Mouse (Mus musculus): ENCODE measurements around the gene Pdlim3. TPM values are rescaled to one million over a fixed set of nuclear protein-coding genes. Genes with fewer than 3 reads are reported as not detected.

Pdlim3 gene
- polyA plus RNA-seq, 1 experiment from 2014 or later = 23.7 TPM

DNA sequence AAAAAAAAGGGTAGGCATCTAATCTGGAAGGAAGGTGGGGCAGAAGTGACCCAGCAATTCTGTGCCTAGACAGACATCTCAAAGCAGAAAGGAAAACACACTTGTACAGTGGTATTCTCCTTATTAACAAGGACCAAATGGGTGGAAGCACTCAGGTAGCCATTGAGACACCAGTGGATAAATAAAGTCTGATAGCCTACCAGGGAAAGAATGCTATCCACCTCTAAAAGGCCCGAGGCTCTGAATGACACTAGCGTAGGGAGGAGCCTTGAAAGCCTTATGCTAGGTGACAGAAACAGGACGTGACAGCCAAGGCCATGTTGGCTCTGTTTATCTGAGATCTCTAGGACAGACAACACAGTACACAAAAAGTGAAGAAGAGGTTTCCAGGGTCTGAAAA is 31.2 kb downstream of the Pdlim3 start:
- Histone ChIP-seq H3K9ac (ENCODE audit: low read depth, low read length) (no peak overlapping the region), H3K4me2 (ENCODE audit: low read length) (peak overlapping the region; percentile 47; the same call in 1 of the 2 replicates), H3K9me3 (replicated peaks; ENCODE audit: low read length) (no peaks in the 10 kb centered on the region), H3K4me1 (replicated peaks; ENCODE audit: insufficient read depth, low read length) (peaks cover 5% of the 10 kb centered on the region; the same call in 1 of the 2 replicates), H3K27me3 (ENCODE audit: insufficient read depth, low read length) (no peaks in the 10 kb centered on the region), H3K27ac (peak overlapping the region; percentile 31; the same call in 1 of the 2 replicates), H3K4me3 (replicated peaks; ENCODE audit: low read depth, low read length) (no peak overlapping the region), H3K36me3 (ENCODE audit: insufficient read depth, low read length) (no peaks in the 10 kb centered on the region)
- no peak for TF ChIP-seq CTCF (IDR thresholded peaks at IDR 0.05; ENCODE audit: low read depth)
- WGBS = 79% methylated on average over 3 of the region's 3 CpGs
- ATAC-seq (replicated peaks; ENCODE audit: low FRiP score, low read depth) (no peak), DNase-seq (ENCODE audit: low spot score) (no peak)

DNA sequence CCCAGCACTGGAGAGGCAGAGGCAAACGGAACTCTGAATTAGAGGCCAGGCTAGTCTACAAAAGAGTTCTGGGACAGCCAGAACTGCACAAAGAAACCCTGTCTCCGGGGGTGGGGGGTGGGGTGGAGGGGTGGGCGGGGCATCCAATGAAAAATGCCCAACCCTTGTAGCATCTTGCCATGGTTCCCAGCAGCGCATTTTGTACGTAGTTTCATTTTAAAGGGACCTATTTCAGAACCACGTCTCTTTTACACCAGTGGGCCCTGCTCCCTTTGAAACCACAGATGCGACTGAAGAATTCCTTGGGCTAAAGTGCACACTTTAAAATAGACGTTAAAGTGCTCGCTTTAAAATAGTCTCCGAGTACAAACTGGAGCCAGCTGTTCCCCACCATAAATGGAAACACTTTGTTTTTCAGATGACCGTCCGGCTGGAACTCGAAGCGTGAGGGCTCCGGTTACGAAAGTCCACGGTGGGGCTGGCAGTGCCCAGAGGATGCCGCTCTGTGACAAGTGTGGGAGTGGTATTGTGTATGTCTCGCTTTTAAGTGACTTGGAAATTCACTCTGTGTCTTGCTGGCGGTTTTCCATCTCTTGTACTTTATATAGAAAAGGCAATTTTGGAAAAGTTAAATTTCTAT is 31.9 kb downstream of the Pdlim3 start:
- H3K9me3 ChIP-seq (replicated peaks; ENCODE audit: low read length) = no peaks in the 10 kb centered on the region
- no peak; the same call in 1 of the 2 replicates for ATAC-seq (replicated peaks; ENCODE audit: low FRiP score, low read depth)
- no peaks in the 10 kb centered on the region for H3K36me3 ChIP-seq (ENCODE audit: insufficient read depth, low read length)
- H3K27ac ChIP-seq = peak overlapping the region; percentile 31; the same call in 1 of the 2 replicates
- 0 out of 2 replicates have a peak overlapping the region, but pooled peaks have one; percentile 18 for H3K9ac ChIP-seq (ENCODE audit: low read depth, low read length)
- H3K4me2 ChIP-seq (ENCODE audit: low read length) = peak overlapping the region; percentile 47
- WGBS = 32% methylated on average over 20 of the region's 20 CpGs
- no peak for TF ChIP-seq CTCF (IDR thresholded peaks at IDR 0.05; ENCODE audit: low read depth)
- peak; percentile 76 for DNase-seq (ENCODE audit: low spot score)
- H3K4me1 ChIP-seq (replicated peaks; ENCODE audit: insufficient read depth, low read length) = peaks cover 5% of the 10 kb centered on the region; the same call in 1 of the 2 replicates
- no peaks in the 10 kb centered on the region for H3K27me3 ChIP-seq (ENCODE audit: insufficient read depth, low read length)
- H3K4me3 ChIP-seq (replicated peaks; ENCODE audit: low read depth, low read length) = peak overlapping the region; percentile 13; the same call in 1 of the 2 replicates

DNA sequence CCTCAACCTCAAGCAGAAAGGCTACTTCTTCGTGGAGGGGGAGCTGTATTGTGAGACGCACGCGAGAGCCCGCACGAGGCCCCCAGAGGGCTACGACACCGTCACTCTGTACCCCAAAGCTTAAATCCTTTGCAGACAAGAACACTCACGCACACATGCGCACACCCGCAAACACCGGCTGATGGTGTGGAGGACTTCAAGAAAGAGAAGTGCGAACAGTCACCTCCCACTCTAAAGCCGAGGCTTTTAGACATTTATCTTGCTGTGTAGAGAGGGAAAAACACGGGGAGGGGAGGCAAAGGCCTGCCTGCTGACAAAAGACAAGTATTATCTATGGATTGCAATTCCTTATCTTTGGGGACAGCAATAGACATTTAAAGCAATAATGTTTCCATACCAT is 33.6 kb downstream of the Pdlim3 start:
- H3K9ac ChIP-seq (ENCODE audit: low read depth, low read length) = no peak overlapping the region
- TF ChIP-seq CTCF (IDR thresholded peaks at IDR 0.05; ENCODE audit: low read depth) = no peak
- 82% methylated on average over 15 of the region's 15 CpGs for WGBS

GRCm38 (mm10) chr8:45920392-45920791 is 35.1 kb downstream of the Pdlim3 start:
- H3K9me3 ChIP-seq (replicated peaks; ENCODE audit: low read length) = no peaks in the 10 kb centered on the region
- no peak overlapping the region for H3K27ac ChIP-seq
- peaks cover 5% of the 10 kb centered on the region; the same call in 1 of the 2 replicates for H3K4me1 ChIP-seq (replicated peaks; ENCODE audit: insufficient read depth, low read length)
- H3K27me3 ChIP-seq (ENCODE audit: insufficient read depth, low read length) = no peaks in the 10 kb centered on the region
- H3K36me3 ChIP-seq (ENCODE audit: insufficient read depth, low read length) = no peaks in the 10 kb centered on the region
- H3K9ac ChIP-seq (ENCODE audit: low read depth, low read length) = no peak overlapping the region
- TF ChIP-seq CTCF (IDR thresholded peaks at IDR 0.05; ENCODE audit: low read depth) = no peak
- ATAC-seq (replicated peaks; ENCODE audit: low FRiP score, low read depth) = no peak
- DNase-seq (ENCODE audit: low spot score) = no peak
- no peak overlapping the region for H3K4me2 ChIP-seq (ENCODE audit: low read length)
- H3K4me3 ChIP-seq (replicated peaks; ENCODE audit: low read depth, low read length) = no peak overlapping the region
- 89% methylated on average over 7 of the region's 7 CpGs for WGBS

More for the DNA sequence above, 33.6 kb downstream of the Pdlim3 start:
- Histone ChIP-seq H3K36me3 (ENCODE audit: insufficient read depth, low read length) (no peaks in the 10 kb centered on the region), H3K4me2 (ENCODE audit: low read length) (no peak overlapping the region), H3K27ac (no peak overlapping the region), H3K27me3 (ENCODE audit: insufficient read depth, low read length) (no peaks in the 10 kb centered on the region), H3K4me1 (replicated peaks; ENCODE audit: insufficient read depth, low read length) (peaks cover 5% of the 10 kb centered on the region; the same call in 1 of the 2 replicates), H3K9me3 (replicated peaks; ENCODE audit: low read length) (no peaks in the 10 kb centered on the region), H3K4me3 (replicated peaks; ENCODE audit: low read depth, low read length) (no peak overlapping the region)
- no peak for DNase-seq (ENCODE audit: low spot score)
- no peak for ATAC-seq (replicated peaks; ENCODE audit: low FRiP score, low read depth)

DNA sequence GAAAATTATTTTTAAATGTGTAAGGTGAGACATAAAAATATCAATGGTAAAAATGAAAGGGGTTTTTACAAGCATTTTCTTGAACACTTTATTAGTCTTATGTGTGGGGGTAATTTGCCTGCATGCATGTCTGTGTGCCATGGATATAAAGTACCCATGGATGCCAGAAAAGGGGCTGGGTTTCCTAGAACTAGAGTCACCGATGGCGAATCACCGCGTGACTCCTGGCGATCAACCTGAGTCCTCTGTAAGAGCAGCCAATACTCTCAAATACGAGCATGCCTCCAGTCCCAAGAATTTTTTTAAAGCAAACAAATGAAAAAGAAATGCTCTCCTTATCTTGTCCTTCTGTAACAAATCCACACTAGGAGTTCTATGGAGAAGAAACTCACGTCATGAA is 36.9 kb downstream of the Pdlim3 start:
- no peaks in the 10 kb centered on the region for H3K36me3 ChIP-seq (ENCODE audit: insufficient read depth, low read length)
- H3K4me1 ChIP-seq (replicated peaks; ENCODE audit: insufficient read depth, low read length) = no peaks in the 10 kb centered on the region
- H3K27ac ChIP-seq = no peak overlapping the region
- no peaks in the 10 kb centered on the region for H3K27me3 ChIP-seq (ENCODE audit: insufficient read depth, low read length)
- no peaks in the 10 kb centered on the region for H3K9me3 ChIP-seq (replicated peaks; ENCODE audit: low read length)
- H3K9ac ChIP-seq (ENCODE audit: low read depth, low read length) = no peak overlapping the region
- WGBS = 93% methylated on average over 7 of the region's 7 CpGs
- TF ChIP-seq CTCF (IDR thresholded peaks at IDR 0.05; ENCODE audit: low read depth) = no peak
- ATAC-seq (replicated peaks; ENCODE audit: low FRiP score, low read depth) (no peak), DNase-seq (ENCODE audit: low spot score) (no peak)
- no peak overlapping the region for H3K4me2 ChIP-seq (ENCODE audit: low read length)
- no peak overlapping the region for H3K4me3 ChIP-seq (replicated peaks; ENCODE audit: low read depth, low read length)

GRCm38 (mm10) chr8:45934582-45935014 is 49.3 kb downstream of the Pdlim3 start, which contains the start of gene Ccdc110:
Gene Ccdc110 (plus strand): TSS chr8:45934619.
- peak; percentile 100 for TF ChIP-seq CTCF (IDR thresholded peaks at IDR 0.05; ENCODE audit: low read depth)
- peak; percentile 84 for ATAC-seq (replicated peaks; ENCODE audit: low FRiP score, low read depth)
- Histone ChIP-seq H3K9me3 (replicated peaks; ENCODE audit: low read length) (no peaks in the 10 kb centered on the region), H3K27ac (no peak within 1 kb of the TSS), H3K4me3 (replicated peaks; ENCODE audit: low read depth, low read length) (no peak within 1 kb of the TSS), H3K36me3 (ENCODE audit: insufficient read depth, low read length) (no peaks in the 10 kb centered on the region), H3K27me3 (ENCODE audit: insufficient read depth, low read length) (no peaks in the 10 kb centered on the region), H3K9ac (ENCODE audit: low read depth, low read length) (no peak within 1 kb of the TSS), H3K4me2 (ENCODE audit: low read length) (peak within 1 kb of the TSS; percentile 34; the same call in 1 of the 2 replicates), H3K4me1 (replicated peaks; ENCODE audit: insufficient read depth, low read length) (no peaks in the 10 kb centered on the region)
- peak; percentile 94 for DNase-seq (ENCODE audit: low spot score)
- 5% methylated on average over 23 of the region's 23 CpGs for WGBS
